Mouse (Mus musculus) lung, postnatal 0 days (tissue): ENCODE measurements around the gene Ssbp3. TPM values are rescaled to one million over a fixed set of nuclear protein-coding genes. Genes with fewer than 3 reads are reported as not detected.

Experiments
- ATAC-seq: fragments of 200-750 bp; cut with Nextera tagmentation; 2 replicates; pipeline ENCODE4 v1.8.0; 2017; ENCODE audit warnings: moderate library complexity
- DNase-seq: peaks from one replicate; pipeline ENCODE4 v3.0.0-alpha.2; 2016; ENCODE audit warnings: low spot score
- H3K27ac ChIP-seq: fragments of 300-500 bp; sonication (generic); 2 replicates; pipeline ENCODE4 v1.5.1; 2014; ENCODE audit warnings: antibody characterized with exemption, mild to moderate bottlenecking, low read length, mixed read lengths
- H3K27me3 ChIP-seq: fragments of 300-500 bp; sonication (generic); replicated peaks from 2 replicates; pipeline ENCODE4 v1.6.1; 2014; ENCODE audit warnings: low read length, mixed read lengths; ENCODE audit not compliant: insufficient read depth
- H3K36me3 ChIP-seq: fragments of 300-500 bp; sonication (generic); 2 replicates; pipeline ENCODE4 v1.6.1; 2014; ENCODE audit warnings: low read length, mixed read lengths; ENCODE audit not compliant: insufficient read depth
- H3K4me1 ChIP-seq: fragments of 300-500 bp; sonication (generic); 2 replicates; pipeline ENCODE4 v1.6.1; 2014; ENCODE audit warnings: antibody characterized with exemption, low read depth, low read length, mixed read lengths; ENCODE audit not compliant: insufficient read depth
- H3K4me2 ChIP-seq: fragments of 300-500 bp; sonication (generic); replicated peaks from 2 replicates; pipeline ENCODE4 v1.6.1; 2014; ENCODE audit warnings: low read depth, mild to moderate bottlenecking, low read length, moderate library complexity, mixed read lengths
- H3K4me3 ChIP-seq: fragments of 300-500 bp; sonication (generic); 2 replicates; pipeline ENCODE4 v1.5.1; 2014; ENCODE audit warnings: low read depth, low read length
- H3K9ac ChIP-seq: fragments of 300-500 bp; sonication (generic); replicated peaks from 2 replicates; pipeline ENCODE4 v1.6.1; 2014; ENCODE audit warnings: low read depth, mild to moderate bottlenecking
- H3K9me3 ChIP-seq: fragments of 300-500 bp; sonication (generic); 2 replicates; pipeline ENCODE4 v1.6.1; 2016; ENCODE audit warnings: low read length, mixed read lengths
- CTCF ChIP-seq: IDR thresholded peaks from 2 replicates; pipeline ENCODE4 v1.5.1; 2016; ENCODE audit warnings: antibody characterized with exemption, mild to moderate bottlenecking
- EP300 ChIP-seq: IDR thresholded peaks from 2 replicates; pipeline ENCODE4 v1.6.1; 2016; ENCODE audit warnings: antibody characterized with exemption, mild to moderate bottlenecking, control low read depth
- WGBS: fragments of 180-500 bp; shearing (Covaris S2); extraction: QIAGEN DNeasy Blood & Tissue Kit; methylation state at CpG from one replicate; pipeline ENCODE4 v1.1.7; 2014; 5-methylcytosine and 5-hydroxymethylcytosine counted together
- polyA plus RNA-seq: library from polyadenylated mRNA; unstranded; fragments of >200 nt; fragmentation: Nextera tagmentation; extraction: Ambion mirVana; gene quantifications from 2 replicates; pipeline ENCODE4 v1.2.1, GENCODE M21; 2015

Ssbp3 gene
- polyA plus RNA-seq, 1 experiment from 2014 or later: 40.2 TPM

DNA sequence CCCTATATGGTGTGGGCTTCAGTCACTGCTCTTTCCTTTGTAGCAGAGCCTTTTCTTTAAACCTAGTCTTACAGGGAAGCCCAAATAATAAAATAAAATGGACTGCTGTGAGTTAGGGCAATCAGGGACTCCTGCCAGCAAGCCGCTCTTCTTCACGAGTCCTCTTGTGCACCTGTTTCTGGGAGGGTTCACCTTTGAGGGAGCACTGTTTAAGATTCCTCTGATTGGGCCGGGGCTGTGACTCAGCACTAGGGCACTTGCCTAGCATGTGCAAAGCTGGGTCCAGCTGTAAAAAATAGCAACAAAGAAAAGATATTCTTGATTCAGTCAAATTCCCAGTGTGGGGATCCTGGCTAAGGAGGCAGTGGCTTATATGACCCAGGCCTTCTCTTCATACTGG is 34.4 kb downstream of the Ssbp3 start:
- WGBS: 50% methylated on average over 3 of the region's 3 CpGs

DNA sequence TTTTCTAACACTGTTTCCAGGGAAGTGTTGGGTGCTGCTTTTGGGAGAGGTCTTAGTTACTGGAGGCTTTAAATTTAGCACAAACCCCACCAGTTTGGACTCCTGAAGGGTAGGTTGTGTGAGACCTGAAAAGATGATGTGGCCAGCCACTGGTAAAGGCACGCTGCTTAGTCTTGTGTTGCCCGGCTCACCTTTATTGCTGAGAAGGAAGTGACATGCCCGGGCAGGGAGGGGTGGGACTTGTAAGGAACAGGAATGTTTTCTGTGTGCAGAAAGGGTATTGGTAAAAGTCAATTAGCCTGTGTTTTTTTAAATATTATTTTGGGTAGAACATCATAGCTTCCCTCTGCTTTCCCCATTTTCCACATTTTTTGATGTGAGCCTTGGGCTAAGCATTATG is 37.2 kb downstream of the Ssbp3 start:
- H3K4me2 ChIP-seq: no peak overlapping the region
- H3K27ac ChIP-seq: no peak overlapping the region
- H3K4me3 ChIP-seq: no peak overlapping the region
- no peaks in the 10 kb centered on the region for H3K36me3 ChIP-seq
- TF ChIP-seq EP300 (no peak), CTCF (no peak)
- ATAC-seq (no peak), DNase-seq (no peak)
- no peaks in the 10 kb centered on the region for H3K9me3 ChIP-seq
- H3K9ac ChIP-seq: no peak overlapping the region
- no peaks in the 10 kb centered on the region; the same call in 1 of the 2 replicates for H3K4me1 ChIP-seq
- no peaks in the 10 kb centered on the region for H3K27me3 ChIP-seq
- 64% methylated on average over 3 of the region's 3 CpGs for WGBS

More for the DNA sequence above, 34.4 kb downstream of the Ssbp3 start:
- no peaks in the 10 kb centered on the region for H3K36me3 ChIP-seq
- H3K4me1 ChIP-seq: peaks cover 4% of the 10 kb centered on the region; the same call in 1 of the 2 replicates
- H3K27ac ChIP-seq: no peak overlapping the region
- no peak overlapping the region for H3K4me3 ChIP-seq
- TF ChIP-seq CTCF: no peak
- no peak for TF ChIP-seq EP300
- ATAC-seq (peak; percentile 55; the same call in 1 of the 2 replicates), DNase-seq (no peak)
- H3K4me2 ChIP-seq: no peak overlapping the region
- no peaks in the 10 kb centered on the region for H3K27me3 ChIP-seq
- H3K9me3 ChIP-seq: no peaks in the 10 kb centered on the region
- no peak overlapping the region for H3K9ac ChIP-seq

DNA sequence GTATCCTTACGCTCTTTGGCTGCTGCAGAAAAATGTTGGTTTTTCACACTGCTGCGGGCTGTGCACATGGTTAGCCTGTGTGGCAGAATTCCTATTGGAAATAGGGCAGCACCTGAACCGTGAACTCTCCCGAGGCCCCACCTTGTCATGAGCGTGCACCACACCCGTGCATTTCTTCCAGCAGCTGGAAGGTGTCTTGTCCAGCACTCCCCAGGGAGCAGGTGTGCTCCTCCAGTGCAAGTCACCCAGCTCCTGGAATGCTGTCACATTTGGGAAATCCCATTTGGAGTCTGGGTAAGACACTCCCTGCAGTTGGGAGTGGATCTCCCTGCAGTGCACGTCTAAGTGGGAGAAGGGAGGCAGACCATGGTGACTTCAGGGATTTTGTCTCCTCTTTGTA is 38.0 kb downstream of the Ssbp3 start:
- 55% methylated on average over 7 of the region's 7 CpGs for whole genome bisulfite sequencing
- no peak overlapping the region for H3K27ac ChIP-seq
- ATAC-seq: no peak

DNA sequence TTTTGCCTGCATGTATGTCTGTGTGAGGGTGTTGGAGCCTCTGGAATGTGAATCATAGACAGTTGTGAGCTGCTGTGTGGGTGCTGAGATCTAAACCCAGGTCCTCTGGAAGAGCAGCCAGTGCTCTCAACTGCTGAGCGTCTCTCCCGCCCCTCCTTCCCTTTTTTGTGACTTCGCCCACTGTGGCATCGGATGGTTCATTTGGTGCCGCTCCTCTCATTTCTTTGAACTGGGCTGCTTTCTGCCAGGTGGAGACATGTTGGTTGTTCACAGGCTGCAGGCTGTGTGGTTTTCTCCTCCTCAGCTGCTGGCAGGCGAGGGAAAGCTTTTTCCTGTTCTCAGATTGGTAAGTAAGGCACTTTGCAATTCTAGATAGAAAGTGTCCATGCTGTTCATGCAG is 38.7 kb downstream of the Ssbp3 start:
- DNase-seq (no peak), ATAC-seq (no peak)
- Histone ChIP-seq H3K36me3 (no peaks in the 10 kb centered on the region), H3K4me2 (no peak overlapping the region), H3K4me3 (no peak overlapping the region), H3K9me3 (no peaks in the 10 kb centered on the region), H3K9ac (no peak overlapping the region), H3K27me3 (no peaks in the 10 kb centered on the region), H3K27ac (no peak overlapping the region), H3K4me1 (no peaks in the 10 kb centered on the region; the same call in 1 of the 2 replicates)
- 75% methylated on average over 6 of the region's 6 CpGs for WGBS
- TF ChIP-seq EP300 (no peak), CTCF (no peak)

More for the DNA sequence above, 38.0 kb downstream of the Ssbp3 start:
- no peak for DNase-seq
- H3K4me1 ChIP-seq: no peaks in the 10 kb centered on the region; the same call in 1 of the 2 replicates
- no peaks in the 10 kb centered on the region for H3K36me3 ChIP-seq
- no peak overlapping the region for H3K4me3 ChIP-seq
- no peak overlapping the region for H3K9ac ChIP-seq
- H3K4me2 ChIP-seq: no peak overlapping the region
- H3K27me3 ChIP-seq: no peaks in the 10 kb centered on the region
- no peaks in the 10 kb centered on the region for H3K9me3 ChIP-seq
- no peak for TF ChIP-seq CTCF
- TF ChIP-seq EP300: no peak

DNA sequence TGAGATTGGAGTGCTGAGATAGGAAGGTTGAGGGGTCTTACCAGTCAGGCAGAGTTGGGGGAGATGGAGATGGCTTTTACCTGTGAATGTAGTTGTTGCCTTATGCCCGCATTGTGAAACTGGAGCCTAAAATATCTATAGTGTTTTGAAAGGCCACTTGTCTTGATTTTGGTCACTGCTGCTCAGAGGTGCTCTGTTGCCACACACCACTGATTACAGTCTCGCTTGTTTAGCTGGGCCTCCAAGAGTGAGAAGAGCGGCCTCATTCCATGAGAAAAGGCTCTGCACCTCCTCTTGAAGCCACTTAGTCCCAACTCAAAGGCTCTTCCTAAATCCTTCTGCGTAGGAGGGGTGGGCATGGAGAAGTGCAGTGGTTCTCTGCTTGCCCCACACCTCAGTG is 40.3 kb downstream of the Ssbp3 start:
- 49% methylated on average over 4 of the region's 4 CpGs for WGBS
- Histone ChIP-seq H3K9ac (no peak overlapping the region), H3K4me2 (no peak overlapping the region), H3K4me3 (no peak overlapping the region), H3K4me1 (peaks cover 3% of the 10 kb centered on the region), H3K36me3 (no peaks in the 10 kb centered on the region), H3K9me3 (no peaks in the 10 kb centered on the region), H3K27ac (no peak overlapping the region), H3K27me3 (no peaks in the 10 kb centered on the region)
- DNase-seq: peak; percentile 57
- ATAC-seq: peak; percentile 55
- TF ChIP-seq CTCF (no peak), EP300 (no peak)

DNA sequence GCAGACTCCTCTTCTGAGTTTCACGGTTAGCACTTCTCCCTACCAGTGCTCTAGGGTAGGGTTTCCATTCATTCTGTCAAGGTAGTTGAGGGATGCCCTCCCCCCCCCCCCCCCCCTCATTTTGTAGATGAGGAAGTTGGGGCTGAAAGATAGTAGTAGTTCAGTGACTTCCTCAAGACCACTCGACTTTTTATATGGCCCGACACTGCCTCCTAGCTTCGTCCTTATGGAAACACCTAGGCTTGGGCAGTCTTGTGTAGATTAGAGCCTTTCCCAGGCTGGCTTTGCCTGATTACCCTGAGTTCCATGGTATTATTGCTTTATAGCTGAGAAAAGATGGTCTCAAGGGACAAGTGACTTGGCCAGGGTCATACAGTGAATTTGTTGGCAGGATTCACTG is 41.0 kb downstream of the Ssbp3 start:
- no peaks in the 10 kb centered on the region for H3K36me3 ChIP-seq
- H3K27me3 ChIP-seq: no peaks in the 10 kb centered on the region
- ATAC-seq (no peak), DNase-seq (peak; percentile 34)
- 41% methylated on average over 4 of the region's 4 CpGs for WGBS
- peak; percentile 46 for TF ChIP-seq CTCF
- no peak for TF ChIP-seq EP300
- no peak overlapping the region for H3K4me3 ChIP-seq
- no peak overlapping the region for H3K9ac ChIP-seq
- no peak overlapping the region for H3K27ac ChIP-seq
- H3K9me3 ChIP-seq: no peaks in the 10 kb centered on the region
- H3K4me2 ChIP-seq: no peak overlapping the region
- H3K4me1 ChIP-seq: peaks cover 4% of the 10 kb centered on the region

DNA sequence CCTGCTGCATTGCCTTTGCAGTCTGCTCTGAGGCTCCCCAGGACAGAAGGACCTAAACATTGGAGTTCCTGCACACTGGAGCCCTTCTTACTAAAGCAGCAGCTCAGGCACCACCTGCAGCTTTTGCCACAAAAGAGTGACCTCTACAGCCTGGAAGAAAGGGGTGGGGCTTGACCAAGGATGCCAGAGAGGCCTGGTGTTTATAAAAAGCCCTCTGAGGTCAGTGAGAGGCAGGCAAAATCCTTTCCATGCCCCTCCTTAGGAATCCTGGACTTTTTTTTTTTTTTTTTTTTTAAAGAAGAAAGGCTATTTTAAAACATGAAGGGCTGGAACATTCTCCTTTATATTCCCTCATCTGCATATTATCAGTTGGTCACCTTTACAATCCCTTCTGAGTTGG is 42.7 kb downstream of the Ssbp3 start:
- DNase-seq: peak; percentile 32
- no peak for TF ChIP-seq CTCF
- TF ChIP-seq EP300: no peak
- Histone ChIP-seq H3K27ac (no peak overlapping the region), H3K9me3 (no peaks in the 10 kb centered on the region), H3K36me3 (no peaks in the 10 kb centered on the region), H3K4me1 (peaks cover 4% of the 10 kb centered on the region), H3K4me2 (no peak overlapping the region), H3K9ac (no peak overlapping the region), H3K4me3 (no peak overlapping the region), H3K27me3 (no peaks in the 10 kb centered on the region)
- ATAC-seq: no peak
